7 mouse cellular contexts compared by ENCODE assay signal in genomic region chr3:89164506-89165267, GRCm38 (mm10). TPM values are rescaled to one million over a fixed set of nuclear protein-coding genes. Genes with fewer than 3 reads are reported as not detected.
DNase-seq lines count a peak whose midpoint lies in the region; ATAC-seq lines count a peak whose summit lies in the region.

Clk2 (plus strand) TSS chr3:89164795.

- H3K4me1 ChIP-seq in embryonic facial prominence, embryonic 10.5 days = peaks cover 36% of the 10 kb centered on the region
- peaks cover 19% of the 10 kb centered on the region for H3K4me1 ChIP-seq in limb, embryonic 11.5 days (ENCODE audit: control insufficient read depth, insufficient read depth, low read length)
- peaks cover 12% of the 10 kb centered on the region for H3K4me1 ChIP-seq in midbrain, embryonic 14.5 days (ENCODE audit: control insufficient read depth, insufficient read depth, low read length)

- H3K27me3 ChIP-seq in embryonic facial prominence, embryonic 10.5 days (replicated peaks; ENCODE audit: low read depth, poor library complexity, severe bottlenecking) = peaks cover 3% of the 10 kb centered on the region; the same call in 1 of the 2 replicates
- no peaks in the 10 kb centered on the region for H3K27me3 ChIP-seq in limb, embryonic 11.5 days (ENCODE audit: control insufficient read depth, insufficient read depth, low read length)
- no peaks in the 10 kb centered on the region for H3K27me3 ChIP-seq in midbrain, embryonic 14.5 days (ENCODE audit: control insufficient read depth, insufficient read depth, low read length)

- ATAC-seq in granulocyte monocyte progenitor cell, adult 5-6 weeks (replicated peaks; ENCODE audit: poor library complexity, severe bottlenecking) = peak; percentile 94
- peak; percentile 95 for ATAC-seq in limb, embryonic 11.5 days (ENCODE audit: insufficient number of reproducible peaks, low FRiP score, low TSS enrichment, low read depth)
- ATAC-seq in midbrain, embryonic 14.5 days (ENCODE audit: low FRiP score, low TSS enrichment) = peak; percentile 93

- WGBS in embryonic facial prominence, embryonic 10.5 days = under 1% methylated on average over 79 of the region's 79 CpGs
- WGBS in limb, embryonic 11.5 days = 1% methylated on average over 75 of the region's 79 CpGs
- under 1% methylated on average over 77 of the region's 79 CpGs for WGBS in midbrain, embryonic 14.5 days

- H3K4me2 ChIP-seq in limb, embryonic 11.5 days (ENCODE audit: low read depth, severe bottlenecking) = peak within 1 kb of the TSS; percentile 76
- H3K4me2 ChIP-seq in midbrain, embryonic 14.5 days (ENCODE audit: low read length) = peak within 1 kb of the TSS; percentile 82

- H3K9me3 ChIP-seq in embryonic facial prominence, embryonic 10.5 days = no peaks in the 10 kb centered on the region
- H3K9me3 ChIP-seq in limb, embryonic 11.5 days (ENCODE audit: control insufficient read depth, low read length) = no peaks in the 10 kb centered on the region
- H3K9me3 ChIP-seq in midbrain, embryonic 14.5 days (ENCODE audit: control insufficient read depth, low read length) = no peaks in the 10 kb centered on the region

- H3K9ac ChIP-seq in limb, embryonic 11.5 days (ENCODE audit: low read length) = peak within 1 kb of the TSS; percentile 92
- H3K9ac ChIP-seq in midbrain, embryonic 14.5 days (replicated peaks; ENCODE audit: low read length) = peak within 1 kb of the TSS; percentile 92

- peak within 1 kb of the TSS; percentile 99 for H3K27ac ChIP-seq in embryonic facial prominence, embryonic 10.5 days (replicated peaks)
- peak within 1 kb of the TSS; percentile 89 for H3K27ac ChIP-seq in limb, embryonic 11.5 days (replicated peaks; ENCODE audit: low read depth, low read length)
- H3K27ac ChIP-seq in midbrain, embryonic 14.5 days (replicated peaks; ENCODE audit: low read depth, low read length) = peak within 1 kb of the TSS; percentile 92

- H3K4me3 ChIP-seq in embryonic facial prominence, embryonic 10.5 days = peak within 1 kb of the TSS; percentile 95
- H3K4me3 ChIP-seq in limb, embryonic 11.5 days (ENCODE audit: low read depth, low read length) = peak within 1 kb of the TSS; percentile 61
- H3K4me3 ChIP-seq in midbrain, embryonic 14.5 days (replicated peaks; ENCODE audit: low read depth, low read length) = peak within 1 kb of the TSS; percentile 82

- peaks cover 37% of the 10 kb centered on the region for H3K36me3 ChIP-seq in embryonic facial prominence, embryonic 10.5 days (replicated peaks)
- peaks cover 11% of the 10 kb centered on the region for H3K36me3 ChIP-seq in limb, embryonic 11.5 days (ENCODE audit: control insufficient read depth, insufficient read depth, low read length)
- H3K36me3 ChIP-seq in midbrain, embryonic 14.5 days (ENCODE audit: control insufficient read depth, insufficient read depth, low read length) = peaks cover 33% of the 10 kb centered on the region

- peak; percentile 97 for DNase-seq in adrenal gland, postnatal 10 days
- DNase-seq in embryonic facial prominence, embryonic 10.5 days (ENCODE audit: low spot score) = peak; percentile 97
- peak; percentile 94 for DNase-seq in kidney, adult 18-20 months
- peak; percentile 95 for DNase-seq in limb, embryonic 11.5 days (ENCODE audit: low spot score)
- DNase-seq in midbrain, embryonic 14.5 days = peak; percentile 97
- DNase-seq in spleen, adult 18-20 months = peak; percentile 89 to 91

RNA-seq across cellular contexts. Expression of gene Clk2, which starts in this region (rescaled TPM):
- 10 to 100 TPM; 42.0 to 65.6 TPM for total RNA-seq in adrenal gland, postnatal 10 days (2021)
- 33.6 and 36.2 TPM in 2 replicates for polyA plus RNA-seq in embryonic facial prominence, embryonic 10.5 days (2016; fragmentation: Nextera tagmentation; extraction: Ambion mirVana)
- 74.6 and 80.2 TPM in 2 replicates for total RNA-seq in granulocyte monocyte progenitor cell, adult 5-6 weeks (2014; fragmentation: Nextera tagmentation)
- total RNA-seq in granulocyte monocyte progenitor cell, adult 5-6 weeks (2017) = 51.8 and 67.1 TPM in 2 replicates
- 34.8 and 35.2 TPM in 2 replicates for polyA plus RNA-seq in limb, embryonic 11.5 days (2014; fragmentation: Nextera tagmentation; extraction: Ambion mirVana)
- 22.0 and 24.6 TPM in 2 replicates for polyA plus RNA-seq in midbrain, embryonic 14.5 days (2014; fragmentation: Nextera tagmentation; extraction: Ambion mirVana)

Comparison
In these comparisons a context has a peak if more than half of its experiments do, and no peak if none do; other contexts are left out.
1. Peak in every context shown above with its lines: DNase-seq, ATAC-seq, H3K4me3 ChIP-seq and H3K27ac ChIP-seq.